Mouse (Mus musculus) frontal cortex, postnatal 36 days (tissue): Measurements from ENCODE around the gene Gm9602.
"Not testable (repeated sequence)": the region's sequence is repeated elsewhere in the genome, so short reads cannot be mapped to it uniquely, and the experiment has no call there.

Experiments used
- DNase-seq, 2 experiments: peaks; one replicate each; pipeline ENCODE4 v3.0.0; 2022; ENCODE audit warnings: low spot score in 2 of 2

Gene Gm9602

DNA sequence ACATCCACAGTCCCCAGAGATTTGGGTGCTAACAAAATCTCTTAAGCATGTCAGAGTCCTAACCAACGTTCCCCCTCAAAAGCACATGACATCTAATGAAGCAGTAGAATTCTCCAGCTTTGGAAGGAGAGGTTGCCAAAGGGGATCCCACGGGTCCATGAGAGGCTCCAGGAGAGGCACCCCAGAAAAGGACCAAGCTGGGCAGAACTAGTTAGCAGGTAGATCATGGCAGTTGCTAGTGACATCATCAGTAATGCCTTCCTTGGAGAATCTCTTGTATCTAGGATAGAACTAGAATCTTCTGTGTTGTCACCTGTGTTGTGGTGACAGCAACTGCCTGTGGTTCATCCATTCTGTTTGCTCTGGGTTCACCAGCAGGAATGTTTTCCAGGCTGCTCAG, at the start of gene Gm9602:
Gene Gm9602 (plus strand): TSS at position 301 of the 400 bp plus-strand sequence.
- not testable (repeated sequence) for DNase-seq

DNA sequence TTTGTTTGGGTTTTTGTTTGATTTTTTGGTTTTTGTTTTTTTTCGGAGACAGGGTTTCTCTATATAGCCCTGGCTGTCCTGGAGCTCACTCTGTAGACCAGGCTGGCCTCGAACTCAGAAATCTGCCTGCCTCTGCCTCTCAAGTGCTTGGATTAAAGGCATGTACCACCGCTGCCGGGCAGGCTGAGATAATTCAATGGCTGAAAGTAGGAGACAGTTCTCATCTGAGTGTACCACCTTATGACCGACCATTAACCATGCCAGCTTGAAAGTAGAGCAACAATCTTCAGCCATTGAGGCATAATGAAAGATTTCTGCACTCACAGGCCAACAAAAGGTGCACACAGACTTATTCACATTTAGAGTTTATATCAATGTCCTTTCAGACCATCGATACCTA, 30.3 kb downstream of the Gm9602 start:
- not testable (repeated sequence) for DNase-seq

GRCm38 (mm10) chr14:4821950-4822349, 45.8 kb downstream of the Gm9602 start:
- not testable (repeated sequence) for DNase-seq
